Mouse (Mus musculus): ENCODE measurements around the gene Ppp1r37. TPM values are rescaled to one million over a fixed set of nuclear protein-coding genes. Genes with fewer than 3 reads are reported as not detected.

The Ppp1r37 gene
- total and polyA plus RNA-seq, 3 experiments: 68.3 to 159 (median 70.8) TPM

DNA sequence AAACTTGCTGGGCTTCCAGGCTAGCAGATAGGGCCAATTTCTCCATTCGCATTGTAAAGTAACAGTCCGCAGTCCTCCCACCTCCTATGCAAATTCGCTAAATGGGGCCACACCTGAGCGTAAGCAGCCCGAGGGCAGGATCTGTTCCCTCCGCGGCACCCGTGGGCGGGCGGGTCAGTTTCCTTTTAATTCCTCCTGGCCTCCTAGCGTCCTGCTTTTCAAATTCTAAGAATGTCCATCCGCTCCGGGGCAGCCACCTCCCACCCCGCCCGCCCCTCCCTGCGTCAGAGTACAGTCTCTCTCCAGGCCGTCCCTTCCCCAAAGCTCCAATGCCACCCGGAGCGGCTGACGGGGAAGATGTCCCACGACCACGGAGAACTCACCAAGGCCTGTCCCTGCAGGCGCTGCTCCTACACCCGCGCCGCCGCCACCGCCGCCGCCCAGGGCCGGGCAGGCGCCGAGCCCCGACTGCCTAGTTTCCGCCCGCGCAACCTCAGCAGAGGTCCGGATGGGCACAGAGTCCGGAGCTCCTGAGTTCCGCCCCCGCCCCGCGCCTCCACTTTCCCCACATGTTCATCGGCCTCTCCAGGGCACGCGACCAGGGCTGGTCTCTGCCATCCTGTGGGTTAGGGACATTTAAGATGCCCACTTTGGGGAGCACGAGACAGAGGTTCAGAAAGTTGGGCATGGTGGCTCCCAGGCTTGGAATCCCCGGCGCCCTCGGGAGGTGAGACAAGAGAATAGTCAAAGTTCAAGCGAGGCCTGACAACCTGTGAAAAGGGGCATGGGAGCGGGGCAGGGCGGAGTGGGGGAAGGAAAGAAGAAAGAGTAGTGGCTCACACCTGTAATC lies 10.3 kb upstream of the Ppp1r37 start:
- peak; percentile 91 for DNase-seq

DNA sequence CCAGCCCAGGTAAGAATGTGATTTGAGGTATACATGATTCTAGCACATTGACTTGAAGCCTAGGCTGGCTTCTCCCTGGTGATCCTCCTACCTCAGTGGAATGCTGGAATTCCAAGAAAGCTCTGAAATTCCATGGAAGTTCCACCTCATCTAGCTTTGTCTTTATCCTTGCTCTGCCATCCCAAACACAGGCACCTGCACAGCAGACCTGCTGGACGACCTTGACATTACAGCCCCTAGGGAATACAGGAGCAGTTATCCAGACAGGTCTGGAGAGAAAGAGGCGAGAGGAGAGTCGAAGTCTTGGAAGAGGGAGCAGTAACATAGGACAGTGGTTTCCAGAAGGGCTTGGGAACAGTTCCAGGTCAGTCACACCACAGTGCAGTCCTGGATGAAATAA lies 6.8 kb upstream of the Ppp1r37 start:
- DNase-seq: no peak

GRCm38 (mm10) chr7:19567426-19567825 lies 4.5 kb upstream of the Ppp1r37 start:
- DNase-seq: no peak

GRCm38 (mm10) chr7:19565803-19566202 lies 2.9 kb upstream of the Ppp1r37 start:
- DNase-seq: no peak

GRCm38 (mm10) chr7:19564455-19564854 lies 1.6 kb upstream of the Ppp1r37 start:
- no peak for DNase-seq

DNA sequence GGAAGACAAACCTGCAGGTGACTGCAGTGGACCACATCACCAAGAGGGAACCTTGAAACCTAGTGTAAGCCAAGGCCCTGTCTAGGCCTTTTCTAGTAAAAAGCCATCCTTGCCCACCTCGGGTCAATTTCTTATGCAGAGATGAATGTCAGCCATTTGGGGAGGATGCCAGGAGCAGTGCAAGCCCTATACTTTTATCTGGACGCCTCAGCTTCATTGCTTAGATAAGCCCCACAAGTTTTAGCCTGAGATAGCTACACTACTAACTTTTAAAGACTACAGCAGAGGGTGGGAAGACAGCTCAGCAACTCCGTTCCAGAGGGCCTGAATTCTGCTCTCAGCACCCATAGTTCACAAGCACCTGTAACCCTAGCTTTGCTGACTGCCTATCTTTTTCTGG lies 1.0 kb upstream of the Ppp1r37 start:
- no peak for DNase-seq

DNA sequence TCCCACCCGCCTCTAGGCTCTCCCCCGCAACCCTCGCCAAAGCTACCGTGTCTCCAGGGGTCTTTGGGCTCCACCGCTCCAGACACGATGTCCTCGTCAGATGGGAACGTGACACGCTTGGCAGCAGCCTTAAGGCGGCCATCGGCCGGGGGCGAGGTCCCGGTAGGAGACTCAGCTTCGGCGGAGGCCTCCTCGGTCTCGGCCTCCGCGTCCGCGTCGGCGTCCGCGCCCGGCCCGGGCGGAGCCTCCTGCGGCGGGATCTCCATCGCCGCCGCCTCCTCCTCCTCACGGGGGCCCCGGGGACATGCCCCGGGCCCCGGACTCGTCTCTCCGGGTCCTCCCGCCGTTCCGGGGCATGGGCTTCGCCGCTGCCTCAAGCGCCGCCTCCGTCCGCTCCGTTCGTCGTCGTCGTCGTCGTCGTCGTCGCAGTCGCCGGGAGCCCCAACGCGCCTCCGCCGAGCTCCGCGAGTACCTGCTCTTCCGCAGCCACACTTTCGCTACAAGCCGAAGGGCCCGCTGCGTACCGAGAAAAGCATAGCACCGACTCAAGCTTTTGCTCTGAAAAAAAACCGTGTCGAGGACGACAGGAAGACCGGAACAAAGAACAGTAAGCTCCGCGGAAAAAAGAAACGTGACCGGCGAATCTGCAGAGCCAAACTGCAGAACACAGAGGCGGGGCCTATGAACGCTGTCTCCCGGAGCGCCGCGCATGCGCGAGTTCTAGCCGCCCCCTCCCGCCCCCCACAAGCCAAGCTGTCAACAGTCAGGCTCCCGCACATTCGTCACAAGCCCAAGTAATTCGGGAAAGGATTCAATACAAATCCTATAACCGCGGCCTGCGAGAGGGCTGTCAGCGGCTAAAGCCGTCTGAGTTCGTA lies 872 bp downstream of the Ppp1r37 start:
- peak; percentile 91 for DNase-seq

- no peak for DNase-seq
Observed at GRCm38 (mm10) chr7:19561431-19561764, 1.5 kb downstream of the Ppp1r37 start.

- DNase-seq: peak; percentile 37
Observed at GRCm38 (mm10) chr7:19560491-19561260, 2.2 kb downstream of the Ppp1r37 start.

- no peak for DNase-seq
Observed at GRCm38 (mm10) chr7:19558965-19559364, 3.9 kb downstream of the Ppp1r37 start.

DNA sequence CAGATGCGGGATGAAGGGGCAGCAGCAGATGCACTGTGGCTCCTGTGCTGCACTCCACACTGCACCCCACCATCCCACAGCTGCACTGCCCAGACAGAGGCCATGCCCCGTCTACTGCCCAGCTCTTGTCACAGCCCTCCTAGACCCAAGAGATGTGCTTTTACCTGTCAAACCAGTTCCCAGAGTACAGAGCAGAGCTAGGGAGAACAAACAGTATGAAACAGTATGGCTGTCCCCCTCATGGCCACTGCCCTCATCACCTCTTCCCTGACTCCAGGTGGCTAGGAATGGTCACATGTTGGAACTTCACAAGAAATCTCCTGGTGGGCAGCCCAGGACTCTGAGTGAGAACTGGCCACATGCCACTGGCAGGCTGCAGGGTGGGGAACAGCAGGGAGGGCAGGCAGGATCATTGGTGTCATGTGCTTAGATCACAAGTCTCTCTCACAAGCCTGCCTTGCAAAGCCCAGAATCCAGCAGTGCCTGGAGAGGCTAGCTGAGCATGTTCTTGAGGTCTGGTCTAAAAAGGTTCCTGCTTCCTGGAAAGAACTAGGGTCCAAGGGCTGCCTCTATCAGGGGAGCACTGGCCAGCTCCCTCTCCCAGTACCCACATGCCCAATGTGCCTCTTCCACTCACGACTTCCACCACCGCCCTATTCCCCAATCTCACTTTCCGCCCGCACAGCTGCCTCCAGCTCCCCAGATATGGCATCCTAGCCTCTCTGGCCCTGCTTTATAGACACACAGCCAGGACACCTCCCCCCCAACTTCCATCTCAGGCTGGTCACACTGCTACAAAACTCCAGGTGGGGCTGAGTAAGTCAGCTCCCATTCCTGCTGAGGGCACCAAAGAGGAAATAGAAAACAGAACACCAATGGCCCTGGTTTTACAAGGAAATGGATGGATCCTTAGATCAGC lies 4.6 kb downstream of the Ppp1r37 start:
- DNase-seq: no peak

- peak; percentile 26 for DNase-seq
Observed at GRCm38 (mm10) chr7:19557086-19557485, 5.8 kb downstream of the Ppp1r37 start.

DNA sequence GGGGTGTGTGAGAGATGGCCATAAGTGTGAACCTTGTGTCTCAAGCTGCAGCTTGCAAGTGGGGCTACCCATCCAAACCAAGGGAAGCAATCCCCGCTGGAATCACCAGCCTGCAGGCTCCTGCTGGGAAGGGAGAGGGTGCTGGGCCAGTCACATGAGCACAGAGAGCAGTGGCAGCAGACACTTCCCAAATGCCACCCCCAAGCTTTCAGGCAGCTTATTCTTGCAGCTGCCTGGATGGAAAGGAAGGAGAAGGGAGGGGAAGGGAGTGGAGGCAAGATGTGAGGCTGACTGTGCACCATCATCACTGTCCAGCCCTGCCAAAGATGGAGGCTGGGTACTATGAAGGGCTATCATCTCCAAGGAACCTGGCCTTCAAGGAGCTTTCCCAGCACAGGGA lies 8.7 kb downstream of the Ppp1r37 start:
- no peak for DNase-seq

GRCm38 (mm10) chr7:19552443-19552842 lies 10.4 kb downstream of the Ppp1r37 start:
- DNase-seq: peak; percentile 24

- DNase-seq: no peak
Observed at GRCm38 (mm10) chr7:19551634-19552033, 11.2 kb downstream of the Ppp1r37 start.

DNA sequence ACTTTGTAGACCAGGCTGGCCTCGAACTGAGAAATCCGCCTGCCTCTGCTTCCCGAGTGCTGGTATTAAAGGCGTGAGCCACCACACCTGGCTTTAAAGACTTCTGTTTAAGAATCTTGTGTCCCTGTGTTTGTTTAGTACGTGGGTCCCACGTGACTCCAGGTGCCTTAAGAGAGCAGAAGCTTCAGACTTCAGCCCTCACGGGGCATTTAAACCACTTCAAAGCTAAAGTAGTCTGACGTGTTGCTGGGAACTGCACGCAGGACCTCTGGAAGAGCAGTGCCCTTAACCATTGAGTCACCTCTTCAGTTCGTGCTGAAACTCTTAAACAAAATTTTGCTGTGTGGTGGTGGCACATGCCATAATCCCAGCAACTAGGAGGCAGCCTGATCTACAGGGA lies 13.5 kb downstream of the Ppp1r37 start:
- DNase-seq: no peak

DNA sequence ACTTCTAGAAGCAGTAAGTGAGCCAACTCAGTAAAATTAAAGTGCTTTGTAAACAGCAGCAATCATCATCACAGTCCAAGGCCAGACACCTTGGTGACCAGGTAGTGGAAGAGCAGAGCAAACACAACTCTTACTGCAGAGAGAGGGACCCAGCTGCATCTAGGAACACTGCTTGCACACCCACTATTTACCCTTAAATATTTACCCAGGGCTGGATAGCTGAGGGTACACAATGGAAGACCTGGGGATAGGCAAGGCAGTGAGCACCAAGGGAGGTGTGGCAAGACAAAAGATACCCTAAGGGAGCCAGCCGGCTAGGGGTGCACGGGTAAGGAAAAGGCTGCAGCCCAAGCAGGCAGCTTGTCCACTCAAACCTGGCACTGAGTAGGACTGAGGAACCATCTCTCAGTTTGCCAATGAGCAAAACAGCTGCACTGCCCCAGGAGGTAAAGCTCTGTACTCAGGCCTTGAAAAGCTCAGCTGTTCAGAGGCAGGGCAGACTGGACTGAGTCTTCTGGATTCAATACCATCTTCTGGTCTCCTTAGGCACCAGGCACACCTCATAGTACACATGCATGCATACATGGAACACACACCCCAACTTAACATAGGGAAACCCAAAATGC lies 15.4 kb downstream of the Ppp1r37 start:
- DNase-seq: no peak

DNA sequence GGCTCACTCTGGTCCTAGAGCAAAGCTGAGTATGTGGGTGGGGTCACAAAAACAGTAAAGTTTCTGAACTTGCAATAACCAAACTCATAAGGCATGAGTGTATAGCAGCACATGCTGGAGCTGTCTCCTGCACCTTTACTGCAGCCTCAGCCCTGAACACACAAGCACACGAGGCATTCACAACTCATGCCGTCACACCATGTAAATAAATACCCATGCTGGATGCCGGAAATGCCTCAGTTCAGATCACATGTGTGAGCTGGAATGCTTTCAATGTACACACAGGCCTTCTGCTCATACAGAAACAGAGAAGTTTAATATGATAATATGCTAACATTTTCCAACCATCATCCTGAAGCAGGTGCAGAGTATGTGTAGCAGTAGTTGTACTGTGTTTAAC lies 16.9 kb downstream of the Ppp1r37 start:
- no peak for DNase-seq

- no peak for DNase-seq
Observed at GRCm38 (mm10) chr7:19543584-19543983, 19.3 kb downstream of the Ppp1r37 start.

DNA sequence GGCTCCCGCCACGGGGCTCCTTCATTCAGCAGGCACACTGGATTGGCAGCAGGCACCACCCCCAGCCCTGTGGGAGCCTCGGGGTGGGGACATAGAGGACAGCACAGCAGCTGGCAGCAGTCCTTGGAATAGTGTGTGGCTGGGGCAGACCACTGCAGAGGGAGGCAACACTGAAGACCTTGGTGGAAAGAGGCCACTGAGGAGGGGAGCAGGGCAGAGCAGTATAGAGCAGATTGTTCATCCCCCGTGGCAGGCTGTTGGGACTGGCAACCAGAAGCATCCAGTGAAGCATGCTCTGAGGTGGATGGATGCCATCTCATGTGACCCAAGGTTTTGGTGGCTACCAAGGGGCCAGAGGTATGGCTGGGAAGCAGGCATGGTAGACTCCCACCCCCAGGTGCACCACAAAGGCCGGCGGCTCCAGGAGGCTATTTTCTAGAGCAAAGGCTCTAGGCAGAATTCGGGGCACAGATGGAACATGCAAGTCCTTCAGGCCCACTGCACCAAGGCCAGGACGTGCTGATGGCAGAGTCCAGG lies 20.7 kb downstream of the Ppp1r37 start:
- DNase-seq: peak; percentile 32

Data from adrenal gland, adult 2 months (tissue).